Mouse (Mus musculus) hindbrain, embryonic 13.5 days (tissue): ENCODE measurements around the gene Calml4. TPM values are rescaled to one million over a fixed set of nuclear protein-coding genes. Genes with fewer than 3 reads are reported as not detected.

ENCODE experiments used
- ATAC-seq: fragments of 200-750 bp; cut with Nextera tagmentation; 2 replicates; pipeline ENCODE4 v1.8.0; 2017; ENCODE audit warnings: moderate TSS enrichment; ENCODE audit not compliant: low FRiP score
- H3K27ac ChIP-seq: fragments of 300-500 bp; sonication (generic); 2 replicates; pipeline ENCODE4 v1.5.1; 2015; ENCODE audit warnings: inconsistent platforms, mild to moderate bottlenecking, moderate library complexity
- H3K27me3 ChIP-seq: fragments of 300-500 bp; sonication (generic); 2 replicates; pipeline ENCODE4 v1.6.1; 2015; ENCODE audit warnings: mild to moderate bottlenecking, inconsistent platforms
- H3K36me3 ChIP-seq: fragments of 300-500 bp; sonication (generic); 2 replicates; pipeline ENCODE4 v1.6.1; 2015; ENCODE audit warnings: mild to moderate bottlenecking, inconsistent platforms
- H3K4me1 ChIP-seq: fragments of 300-500 bp; sonication (generic); replicated peaks from 2 replicates; pipeline ENCODE4 v1.6.1; 2015; ENCODE audit warnings: inconsistent platforms
- H3K4me2 ChIP-seq: fragments of 300-500 bp; sonication (generic); 2 replicates; pipeline ENCODE4 v1.6.1; 2015; ENCODE audit warnings: inconsistent platforms, mild to moderate bottlenecking, moderate library complexity
- H3K4me3 ChIP-seq: fragments of 300-500 bp; sonication (generic); 2 replicates; pipeline ENCODE4 v1.5.1; 2015; ENCODE audit warnings: mild to moderate bottlenecking, inconsistent platforms
- H3K9ac ChIP-seq: fragments of 300-500 bp; sonication (generic); 2 replicates; pipeline ENCODE4 v1.6.1; 2015; ENCODE audit warnings: mild to moderate bottlenecking, inconsistent platforms
- H3K9me3 ChIP-seq: fragments of 300-500 bp; sonication (generic); 2 replicates; pipeline ENCODE4 v1.6.1; 2016; ENCODE audit warnings: inconsistent platforms
- WGBS: fragments of 180-500 bp; shearing (Covaris S2); methylation state at CpG from one replicate; pipeline ENCODE4 v1.1.7; 2015; 5-methylcytosine and 5-hydroxymethylcytosine counted together
- polyA plus RNA-seq: library from polyadenylated mRNA; unstranded; fragments of >200 nt; fragmentation: Nextera tagmentation; extraction: Ambion mirVana; gene quantifications from 2 replicates; pipeline ENCODE4 v1.2.1, GENCODE M21; 2015

Gene Calml4
- 10.4 and 21.2 TPM in 2 replicates for polyA plus RNA-seq

DNA sequence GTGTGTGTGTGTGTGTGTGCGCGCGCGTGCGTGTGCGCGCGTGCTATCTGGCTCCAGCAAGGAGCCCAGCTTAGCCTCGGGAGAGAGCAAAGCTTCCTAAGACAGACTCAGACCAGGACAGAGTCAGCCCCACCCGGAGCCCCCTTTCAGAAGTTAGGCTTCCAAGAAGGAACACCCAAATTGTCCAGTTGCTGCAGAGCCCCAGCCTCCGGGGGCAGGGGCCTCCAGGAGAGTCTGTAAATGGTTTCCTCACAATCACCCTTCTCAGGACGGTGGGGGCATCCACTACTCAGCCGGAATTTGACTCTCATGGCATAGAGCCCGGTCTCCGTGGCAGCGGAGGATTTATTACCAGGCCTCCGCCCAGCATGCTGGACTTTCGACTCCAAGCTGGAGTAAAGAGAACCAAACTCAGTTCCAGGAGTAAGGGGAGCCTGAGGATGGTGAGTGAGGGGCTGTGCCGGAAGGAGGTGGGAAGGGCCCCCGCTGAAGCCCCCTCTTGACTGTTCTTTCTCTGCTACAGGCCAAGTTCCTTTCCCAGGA, at the start of gene Calml4:
Gene Calml4, plus strand, starts transcription at position 362 of the 543 bp plus-strand sequence.
- H3K4me2 ChIP-seq: 0 out of 2 replicates have a peak within 1 kb of the TSS, but pooled peaks have one; percentile 13
- peak within 1 kb of the TSS; percentile 48 for H3K27ac ChIP-seq
- no peak within 1 kb of the TSS; the same call in 1 of the 2 replicates for H3K9ac ChIP-seq
- no peak within 1 kb of the TSS for H3K4me3 ChIP-seq
- no peak for ATAC-seq
- 34% methylated on average over 12 of the region's 20 CpGs for WGBS
- H3K4me1 ChIP-seq: peaks cover 26% of the 10 kb centered on the region
- no peaks in the 10 kb centered on the region for H3K36me3 ChIP-seq
- 0 out of 2 replicates have a peak, but pooled peaks cover 6% of the 10 kb centered on the region for H3K27me3 ChIP-seq
- H3K9me3 ChIP-seq: no peaks in the 10 kb centered on the region

GRCm38 (mm10) chr9:62810095-62810494, 47.8 kb upstream of the Calml4 start:
- peak overlapping the region; percentile 96 for H3K9ac ChIP-seq
- no peaks in the 10 kb centered on the region for H3K36me3 ChIP-seq
- H3K27me3 ChIP-seq: no peaks in the 10 kb centered on the region
- peak overlapping the region; percentile 67 for H3K4me2 ChIP-seq
- peaks cover 25% of the 10 kb centered on the region for H3K4me1 ChIP-seq
- peak overlapping the region; percentile 97 for H3K4me3 ChIP-seq
- H3K27ac ChIP-seq: peak overlapping the region; percentile 99; the same call in 1 of the 2 replicates
- ATAC-seq: no peak
- WGBS: 18% methylated on average over 8 of the region's 8 CpGs
- no peaks in the 10 kb centered on the region for H3K9me3 ChIP-seq

DNA sequence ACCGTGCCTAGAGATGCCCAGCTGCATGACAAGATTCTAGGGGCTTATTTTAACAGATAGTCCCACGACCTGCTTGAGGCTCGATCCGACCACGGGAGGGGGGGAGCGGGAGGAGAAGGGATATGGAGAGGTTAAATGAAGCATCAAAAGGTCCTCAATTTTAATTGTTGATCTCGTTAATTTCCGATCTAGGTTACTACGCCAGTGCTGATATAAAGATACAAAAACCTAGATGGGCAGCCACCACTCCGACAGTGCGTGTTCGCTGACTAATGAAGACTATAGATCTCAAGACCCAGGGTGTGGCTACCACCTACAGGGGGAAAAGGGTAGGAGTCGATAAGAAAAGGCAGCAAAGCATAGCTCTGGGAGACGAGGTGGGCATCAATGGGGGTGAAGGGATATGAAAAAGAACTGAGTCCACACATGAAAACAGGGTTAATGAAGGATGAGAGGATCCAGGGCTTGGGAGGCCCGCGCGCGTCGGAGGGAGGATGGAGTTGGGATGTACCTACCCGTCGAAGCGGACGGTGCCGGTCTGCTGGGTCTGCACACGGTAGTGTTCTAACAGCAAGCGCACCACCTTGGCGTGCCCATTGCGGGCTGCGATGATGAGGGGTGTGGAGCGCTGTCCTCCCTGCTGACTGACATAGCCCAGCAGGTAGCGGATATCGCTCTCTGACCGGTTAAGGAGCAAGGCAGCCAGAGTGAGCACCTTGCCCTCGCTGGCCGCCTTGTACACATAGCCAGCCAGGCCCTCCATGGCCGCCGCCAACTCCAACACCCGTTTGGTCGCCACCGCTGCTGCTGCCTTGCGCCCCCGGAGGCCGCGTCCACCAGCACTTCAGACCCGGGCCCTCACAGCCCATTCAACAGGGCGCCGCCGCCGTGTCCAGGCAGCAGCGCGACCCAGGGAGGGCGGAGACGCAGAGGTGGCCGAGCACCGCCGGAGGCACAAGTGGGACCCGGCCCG, 47.1 kb upstream of the Calml4 start:
- H3K4me3 ChIP-seq: peak overlapping the region; percentile 97
- H3K27me3 ChIP-seq: no peaks in the 10 kb centered on the region
- H3K27ac ChIP-seq: peak overlapping the region; percentile 99
- ATAC-seq: peak; percentile 77
- H3K36me3 ChIP-seq: no peaks in the 10 kb centered on the region
- H3K9ac ChIP-seq: peak overlapping the region; percentile 96
- H3K4me1 ChIP-seq: peaks cover 25% of the 10 kb centered on the region
- peak overlapping the region; percentile 67 for H3K4me2 ChIP-seq
- no peaks in the 10 kb centered on the region for H3K9me3 ChIP-seq
- WGBS: under 1% methylated on average over 55 of the region's 58 CpGs

GRCm38 (mm10) chr9:62811516-62812121, 46.3 kb upstream of the Calml4 start, which contains the start of gene Fem1b:
Gene Fem1b (minus strand): TSS chr9:62811934.
- under 1% methylated on average over 56 of the region's 68 CpGs for WGBS
- Histone ChIP-seq H3K4me1 (peaks cover 26% of the 10 kb centered on the region), H3K27ac (peak within 1 kb of the TSS; percentile 99), H3K4me2 (peak within 1 kb of the TSS; percentile 67), H3K9ac (peak within 1 kb of the TSS; percentile 96), H3K27me3 (no peaks in the 10 kb centered on the region), H3K4me3 (peak within 1 kb of the TSS; percentile 97), H3K9me3 (no peaks in the 10 kb centered on the region), H3K36me3 (no peaks in the 10 kb centered on the region)
- peak; percentile 92 for ATAC-seq

- H3K36me3 ChIP-seq: no peaks in the 10 kb centered on the region
- peak overlapping the region; percentile 67 for H3K4me2 ChIP-seq
- 15% methylated on average over 14 of the region's 14 CpGs for WGBS
- H3K4me3 ChIP-seq: peak overlapping the region; percentile 97
- no peaks in the 10 kb centered on the region for H3K27me3 ChIP-seq
- ATAC-seq: peak; percentile 30; the same call in 1 of the 2 replicates
- H3K9ac ChIP-seq: peak overlapping the region; percentile 96
- H3K4me1 ChIP-seq: peaks cover 34% of the 10 kb centered on the region
- no peaks in the 10 kb centered on the region for H3K9me3 ChIP-seq
- peak overlapping the region; percentile 99 for H3K27ac ChIP-seq
Observed at GRCm38 (mm10) chr9:62812216-62813049, 45.4 kb upstream of the Calml4 start.

GRCm38 (mm10) chr9:62814751-62815150, 43.1 kb upstream of the Calml4 start:
- no peak overlapping the region for H3K27ac ChIP-seq
- H3K4me3 ChIP-seq: no peak overlapping the region
- H3K9me3 ChIP-seq: no peaks in the 10 kb centered on the region
- WGBS: 82% methylated on average over 2 of the region's 2 CpGs
- H3K4me2 ChIP-seq: no peak overlapping the region
- H3K27me3 ChIP-seq: no peaks in the 10 kb centered on the region
- H3K36me3 ChIP-seq: no peaks in the 10 kb centered on the region
- H3K9ac ChIP-seq: no peak overlapping the region
- peaks cover 19% of the 10 kb centered on the region for H3K4me1 ChIP-seq
- no peak for ATAC-seq

DNA sequence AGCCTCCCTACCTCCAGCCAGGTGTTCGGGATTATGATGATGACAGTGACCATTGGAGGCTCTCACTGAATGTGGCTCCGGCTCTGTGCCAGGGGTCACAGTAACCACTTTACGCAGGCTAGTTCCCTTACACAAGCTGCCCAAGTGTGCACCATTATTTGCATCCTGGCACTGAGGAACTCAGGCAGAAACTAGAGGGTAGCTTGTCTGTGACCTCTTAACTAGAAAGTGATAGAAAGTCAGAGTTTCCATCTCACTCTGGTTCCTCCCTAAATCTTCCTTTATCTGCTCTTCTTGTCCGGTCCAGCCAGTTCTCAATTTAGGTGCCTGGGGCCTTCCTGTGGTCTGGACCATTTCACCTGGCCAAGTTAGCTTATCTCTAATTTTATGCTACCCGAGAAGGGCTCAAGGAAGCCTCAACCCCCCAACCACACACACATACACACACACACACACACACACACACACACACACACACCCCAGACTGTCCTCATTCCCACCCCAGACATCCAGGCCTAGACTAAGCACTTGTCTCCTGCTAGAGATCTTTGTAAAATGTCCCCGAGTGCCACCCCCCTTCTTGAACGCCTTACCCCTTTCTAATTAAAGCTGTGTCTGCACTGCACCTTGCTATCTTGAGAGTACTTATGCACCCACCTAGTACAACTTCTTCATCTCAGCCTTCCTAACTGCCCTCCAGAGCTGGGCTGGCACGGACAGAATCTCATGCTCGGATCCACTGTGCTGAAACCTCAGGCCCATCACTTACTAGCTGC, 41.4 kb upstream of the Calml4 start:
- Histone ChIP-seq H3K27me3 (no peaks in the 10 kb centered on the region), H3K4me2 (no peak overlapping the region), H3K27ac (no peak overlapping the region), H3K9me3 (no peaks in the 10 kb centered on the region), H3K36me3 (no peaks in the 10 kb centered on the region), H3K4me3 (no peak overlapping the region), H3K4me1 (peaks cover 19% of the 10 kb centered on the region), H3K9ac (no peak overlapping the region)
- 0 out of 2 replicates have a peak, but pooled peaks have one; percentile 25 for ATAC-seq
- 85% methylated on average over 9 of the region's 9 CpGs for WGBS

GRCm38 (mm10) chr9:62817099-62817571, 40.7 kb upstream of the Calml4 start:
- peak overlapping the region; percentile 19; the same call in 1 of the 2 replicates for H3K27ac ChIP-seq
- ATAC-seq: no peak

DNA sequence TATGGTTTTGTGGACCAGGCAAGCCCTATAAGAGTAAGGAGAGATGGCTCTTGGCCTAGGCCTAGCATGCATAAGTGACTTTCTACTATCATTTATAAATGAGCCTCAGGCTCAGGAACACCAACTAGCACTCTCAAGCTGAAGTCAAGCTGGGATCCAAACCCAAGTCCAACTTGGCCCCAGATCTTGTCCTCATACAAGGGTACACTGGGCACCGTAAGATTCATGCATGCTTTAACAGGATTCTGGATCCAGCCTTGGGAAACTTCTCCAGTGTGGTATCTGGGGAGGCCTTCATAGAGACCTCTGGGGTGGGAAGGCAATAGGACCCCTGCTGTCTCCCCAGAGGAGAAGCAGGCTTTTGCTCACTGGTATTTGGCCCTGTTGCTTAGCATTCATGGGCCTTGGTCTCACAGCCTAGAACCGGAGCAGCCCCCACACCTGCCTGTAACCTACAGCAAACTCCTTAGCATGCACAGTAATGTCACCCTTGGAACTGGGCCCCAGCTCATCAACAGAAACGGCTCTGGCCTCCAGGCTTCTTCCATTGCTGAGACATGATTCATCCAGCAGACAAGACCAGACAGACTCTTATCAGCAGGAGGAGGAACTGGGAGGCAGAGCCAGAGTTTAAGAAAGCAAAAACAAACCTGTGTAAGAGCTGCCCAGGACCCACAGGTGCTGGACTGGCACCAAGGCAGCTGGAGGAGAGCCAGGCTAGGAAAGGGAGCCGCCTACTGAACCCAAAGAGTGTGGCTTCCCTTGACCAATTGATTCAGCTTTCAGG, 39.9 kb upstream of the Calml4 start:
- H3K27me3 ChIP-seq: no peaks in the 10 kb centered on the region
- H3K4me2 ChIP-seq: no peak overlapping the region
- H3K9me3 ChIP-seq: no peaks in the 10 kb centered on the region
- no peak overlapping the region for H3K9ac ChIP-seq
- WGBS: 83% methylated on average over 4 of the region's 4 CpGs
- peaks cover 10% of the 10 kb centered on the region; the same call in 1 of the 2 replicates for H3K4me1 ChIP-seq
- no peak for ATAC-seq
- 0 out of 2 replicates have a peak overlapping the region, but pooled peaks have one; percentile 19 for H3K27ac ChIP-seq
- no peak overlapping the region for H3K4me3 ChIP-seq
- H3K36me3 ChIP-seq: no peaks in the 10 kb centered on the region

More at GRCm38 (mm10) chr9:62817099-62817571, 40.7 kb upstream of the Calml4 start:
- 58% methylated on average over 12 of the region's 12 CpGs for WGBS
- H3K4me3 ChIP-seq: no peak overlapping the region
- H3K9ac ChIP-seq: no peak overlapping the region
- H3K9me3 ChIP-seq: no peaks in the 10 kb centered on the region
- H3K27me3 ChIP-seq: no peaks in the 10 kb centered on the region
- no peak overlapping the region for H3K4me2 ChIP-seq
- H3K36me3 ChIP-seq: no peaks in the 10 kb centered on the region
- peaks cover 17% of the 10 kb centered on the region for H3K4me1 ChIP-seq

DNA sequence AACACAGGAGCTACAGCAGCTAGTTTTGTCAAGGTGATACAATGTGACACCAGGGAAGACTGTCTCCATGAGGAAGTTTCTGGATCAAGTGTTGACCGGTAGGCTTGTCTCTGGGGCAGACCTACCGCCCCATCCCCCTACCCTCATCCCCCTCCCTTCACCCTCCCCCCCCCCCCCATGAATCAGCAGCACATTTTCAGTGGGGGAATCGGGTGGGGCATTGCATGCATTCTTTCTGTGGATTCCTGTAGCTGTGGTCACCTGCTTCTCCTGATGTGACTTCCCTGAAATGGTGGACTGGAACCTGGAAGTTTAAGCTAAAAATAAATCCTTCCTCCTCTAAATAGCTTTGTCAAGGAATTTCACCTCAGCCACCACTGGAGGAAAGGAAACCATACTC, 38.4 kb upstream of the Calml4 start:
- H3K9ac ChIP-seq: no peak overlapping the region

More for the DNA sequence above, 38.4 kb upstream of the Calml4 start:
- Histone ChIP-seq H3K4me2 (no peak overlapping the region), H3K27ac (no peak overlapping the region), H3K4me1 (peaks cover 10% of the 10 kb centered on the region; the same call in 1 of the 2 replicates), H3K4me3 (no peak overlapping the region), H3K36me3 (no peaks in the 10 kb centered on the region), H3K27me3 (no peaks in the 10 kb centered on the region), H3K9me3 (no peaks in the 10 kb centered on the region)
- whole genome bisulfite sequencing: 82% methylated on average over 2 of the region's 3 CpGs
- ATAC-seq: no peak
